9 mouse cellular contexts compared by ENCODE assay signal in genomic region chr1:25105367-25105766, GRCm38 (mm10).
DNase-seq lines count a peak whose midpoint lies in the region; ATAC-seq and TF ChIP-seq lines count a peak whose summit lies in the region.
"Had no signal": no experiment of that assay in that cellular context is flagged by ENCODE, and none has a peak within 500 bp of the region (broad histone marks: within the 10 kb centered on the region; RNA-seq: fewer than 3 reads in every experiment).

No protein-coding gene starts in this region.

- DNase-seq in hindbrain, embryonic 14.5 days (ENCODE audit: low spot score): peak; percentile 55
- peak; percentile 75 to 85 for DNase-seq in cerebellum, adult 2 months
- DNase-seq in gastrocnemius, postnatal 36 days: peak; percentile 13 to 16
- peak; percentile 82 to 93 for DNase-seq in layer of hippocampus, adult 2 months (ENCODE audit: low spot score in 2 of 2)
- no peak for DNase-seq in neural tube, embryonic 10.5 days (ENCODE audit: extremely low spot score, low spot score)

- TF ChIP-seq POLR2A in cerebellum, adult 2 months (IDR thresholded peaks at IDR 0.05; ENCODE audit: borderline replicate concordance, insufficient read depth, low read length): no peak

- TF ChIP-seq CTCF in cerebellum, adult 2 months (IDR thresholded peaks at IDR 0.05; ENCODE audit: borderline replicate concordance, insufficient read depth, low read depth, low read length): no peak
- no peak for TF ChIP-seq CTCF in layer of hippocampus, adult 2 months (conservative IDR thresholded peaks at IDR 0.05)

- H3K4me2 ChIP-seq in hindbrain, embryonic 14.5 days (replicated peaks): no peak overlapping the region
- H3K4me2 ChIP-seq in hindbrain, embryonic 13.5 days: no peak overlapping the region
- H3K4me2 ChIP-seq in lung, embryonic 16.5 days (ENCODE audit: low read depth, low read length): no peak overlapping the region
- H3K4me2 ChIP-seq: embryonic facial prominence, embryonic 12.5 days had no signal

- H3K4me3 ChIP-seq in hindbrain, embryonic 14.5 days (replicated peaks; ENCODE audit: low read length): no peak overlapping the region
- no peak overlapping the region for H3K4me3 ChIP-seq in hindbrain, embryonic 13.5 days
- no peak overlapping the region for H3K4me3 ChIP-seq in cerebellum, adult 2 months (replicated peaks; ENCODE audit: insufficient read depth, low read depth, low read length)
- H3K4me3 ChIP-seq in layer of hippocampus, adult 2 months: no peak overlapping the region
- H3K4me3 ChIP-seq in lung, embryonic 16.5 days (ENCODE audit: low read length): no peak overlapping the region
- H3K4me3 ChIP-seq: embryonic facial prominence, embryonic 12.5 days had no signal

- no peak overlapping the region for H3K9ac ChIP-seq in hindbrain, embryonic 14.5 days
- H3K9ac ChIP-seq in hindbrain, embryonic 13.5 days: no peak overlapping the region
- H3K9ac ChIP-seq in lung, embryonic 16.5 days (ENCODE audit: low read length): no peak overlapping the region
- H3K9ac ChIP-seq: embryonic facial prominence, embryonic 12.5 days had no signal

- peaks cover 7% of the 10 kb centered on the region; the same call in 1 of the 2 replicates for H3K36me3 ChIP-seq in hindbrain, embryonic 14.5 days (replicated peaks; ENCODE audit: control insufficient read depth, insufficient read depth)
- peaks cover 11% of the 10 kb centered on the region for H3K36me3 ChIP-seq in hindbrain, embryonic 13.5 days
- no peaks in the 10 kb centered on the region for H3K36me3 ChIP-seq in lung, embryonic 16.5 days (ENCODE audit: control insufficient read depth, insufficient read depth, low read length)
- H3K36me3 ChIP-seq: embryonic facial prominence, embryonic 12.5 days had no signal

- intact Hi-C loops in gastrocnemius, postnatal 36 days (cut with DNase I): no loop called here

- H3K9me3 ChIP-seq in hindbrain, embryonic 14.5 days (ENCODE audit: control insufficient read depth, low read length): no peaks in the 10 kb centered on the region
- H3K9me3 ChIP-seq in hindbrain, embryonic 13.5 days: no peaks in the 10 kb centered on the region
- no peaks in the 10 kb centered on the region for H3K9me3 ChIP-seq in lung, embryonic 16.5 days (ENCODE audit: control insufficient read depth, low read length)
- H3K9me3 ChIP-seq: embryonic facial prominence, embryonic 12.5 days had no signal

- H3K4me1 ChIP-seq in hindbrain, embryonic 14.5 days (replicated peaks; ENCODE audit: control insufficient read depth, insufficient read depth, low read length): peaks cover 7% of the 10 kb centered on the region
- peaks cover 13% of the 10 kb centered on the region for H3K4me1 ChIP-seq in hindbrain, embryonic 13.5 days (replicated peaks)
- peaks cover 6% of the 10 kb centered on the region for H3K4me1 ChIP-seq in cerebellum, adult 2 months (ENCODE audit: control insufficient read depth, insufficient read depth, low read length)
- 0 out of 2 replicates have a peak, but pooled peaks cover 4% of the 10 kb centered on the region for H3K4me1 ChIP-seq in lung, embryonic 16.5 days (replicated peaks; ENCODE audit: control insufficient read depth, insufficient read depth, low read length)
- H3K4me1 ChIP-seq: embryonic facial prominence, embryonic 12.5 days had no signal

- 58% methylated on average over 4 of the region's 4 CpGs for WGBS in hindbrain, embryonic 14.5 days
- WGBS in hindbrain, embryonic 13.5 days: 66% methylated on average over 4 of the region's 4 CpGs
- 4% methylated on average over 4 of the region's 4 CpGs for whole genome bisulfite sequencing in cerebellum, adult 2 months
- WGBS in lung, embryonic 16.5 days: 23% methylated on average over 4 of the region's 4 CpGs

- no peak; the same call in 1 of the 2 replicates for ATAC-seq in hindbrain, embryonic 14.5 days (ENCODE audit: low FRiP score)
- no peak for ATAC-seq in hindbrain, embryonic 13.5 days (ENCODE audit: low FRiP score)
- peak; percentile 98 for ATAC-seq in lung, embryonic 16.5 days (ENCODE audit: low read depth)
- ATAC-seq in inflammation-experienced regulatory T-cells, adult 6 months: no peak

- no peak overlapping the region for H3K27ac ChIP-seq in hindbrain, embryonic 14.5 days
- no peak overlapping the region for H3K27ac ChIP-seq in hindbrain, embryonic 13.5 days
- H3K27ac ChIP-seq in cerebellum, adult 2 months (ENCODE audit: insufficient read depth, low read length): no peak overlapping the region
- peak overlapping the region; percentile 82 for H3K27ac ChIP-seq in layer of hippocampus, adult 2 months
- 0 out of 2 replicates have a peak overlapping the region, but pooled peaks have one; percentile 31 for H3K27ac ChIP-seq in lung, embryonic 16.5 days (ENCODE audit: low read length)
- H3K27ac ChIP-seq: embryonic facial prominence, embryonic 12.5 days had no signal

- H3K27me3 ChIP-seq in hindbrain, embryonic 14.5 days (ENCODE audit: control insufficient read depth, insufficient read depth, low read length): no peaks in the 10 kb centered on the region
- H3K27me3 ChIP-seq in hindbrain, embryonic 13.5 days: no peaks in the 10 kb centered on the region
- H3K27me3 ChIP-seq in cerebellum, adult 2 months (ENCODE audit: control insufficient read depth, insufficient read depth, low read length): no peaks in the 10 kb centered on the region
- H3K27me3 ChIP-seq in lung, embryonic 16.5 days (ENCODE audit: control insufficient read depth, insufficient read depth, low read depth, low read length): no peaks in the 10 kb centered on the region
- H3K27me3 ChIP-seq: embryonic facial prominence, embryonic 12.5 days had no signal

Comparison
In these comparisons a context has a peak if more than half of its experiments do, and no peak if none do; other contexts are left out.
1. H3K27ac ChIP-seq: peak in layer of hippocampus, adult 2 months (single experiment) and lung, embryonic 16.5 days (single experiment); none in hindbrain, embryonic 14.5 days (single experiment), hindbrain, embryonic 13.5 days (single experiment) and cerebellum, adult 2 months (single experiment).